8 mouse cellular contexts compared by ENCODE assay signal in the genomic region with DNA sequence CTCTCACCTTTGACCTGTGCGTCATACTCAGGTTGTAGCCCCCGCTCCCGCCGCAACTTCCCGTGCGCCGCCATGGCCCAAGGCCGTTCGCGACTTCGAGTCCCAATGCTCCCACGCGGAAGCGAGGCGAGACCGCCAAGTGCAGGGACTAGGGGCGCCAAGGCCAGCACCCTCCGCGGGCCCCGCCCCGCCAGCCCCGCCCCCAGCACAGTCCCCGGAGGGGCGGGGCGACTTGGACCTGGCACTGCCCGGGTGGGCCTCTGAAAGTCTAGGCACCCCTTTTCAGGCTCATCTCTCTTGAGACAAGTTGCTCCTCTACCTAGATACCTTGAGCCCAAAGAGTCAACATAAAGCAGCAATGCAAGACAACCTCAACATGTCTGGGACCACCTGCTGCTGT. TPM values are rescaled to one million over a fixed set of nuclear protein-coding genes. Genes with fewer than 3 reads are reported as not detected.
DNase-seq lines count a peak whose midpoint lies in the region; ATAC-seq and TF ChIP-seq lines count a peak whose summit lies in the region.

No protein-coding gene starts in this region.

- peak overlapping the region; percentile 22 for H3K4me3 ChIP-seq in heart, embryonic 12.5 days
- H3K4me3 ChIP-seq in embryonic facial prominence, embryonic 12.5 days = no peak overlapping the region
- H3K4me3 ChIP-seq in intestine, embryonic 15.5 days (replicated peaks) = no peak overlapping the region
- peak overlapping the region; percentile 19 for H3K4me3 ChIP-seq in stomach, embryonic 15.5 days (replicated peaks)
- no peak overlapping the region for H3K4me3 ChIP-seq in layer of hippocampus, adult 2 months

- no peaks in the 10 kb centered on the region for H3K9me3 ChIP-seq in heart, embryonic 12.5 days (replicated peaks)
- H3K9me3 ChIP-seq in embryonic facial prominence, embryonic 12.5 days = no peaks in the 10 kb centered on the region
- no peaks in the 10 kb centered on the region for H3K9me3 ChIP-seq in intestine, embryonic 15.5 days
- no peaks in the 10 kb centered on the region for H3K9me3 ChIP-seq in stomach, embryonic 15.5 days

- WGBS in heart, embryonic 12.5 days = 16% methylated on average over 23 of the region's 26 CpGs
- WGBS in embryonic facial prominence, embryonic 12.5 days = 20% methylated on average over 23 of the region's 26 CpGs
- WGBS in intestine, embryonic 15.5 days = 39% methylated on average over 24 of the region's 26 CpGs
- WGBS in stomach, embryonic 15.5 days = 21% methylated on average over 25 of the region's 26 CpGs

- peak overlapping the region; percentile 61 for H3K4me2 ChIP-seq in heart, embryonic 12.5 days
- H3K4me2 ChIP-seq in embryonic facial prominence, embryonic 12.5 days (replicated peaks) = peak overlapping the region; percentile 30
- peak overlapping the region; percentile 54 for H3K4me2 ChIP-seq in intestine, embryonic 15.5 days (replicated peaks)
- peak overlapping the region; percentile 50 for H3K4me2 ChIP-seq in stomach, embryonic 15.5 days

- no peak overlapping the region for H3K9ac ChIP-seq in heart, embryonic 12.5 days
- H3K9ac ChIP-seq in embryonic facial prominence, embryonic 12.5 days = no peak overlapping the region
- no peak overlapping the region; the same call in 1 of the 2 replicates for H3K9ac ChIP-seq in intestine, embryonic 15.5 days
- no peak overlapping the region for H3K9ac ChIP-seq in stomach, embryonic 15.5 days

- H3K27ac ChIP-seq in heart, embryonic 12.5 days (ENCODE audit: poor library complexity, severe bottlenecking) = no peak overlapping the region
- no peak overlapping the region for H3K27ac ChIP-seq in embryonic facial prominence, embryonic 12.5 days
- H3K27ac ChIP-seq in intestine, embryonic 15.5 days = no peak overlapping the region
- H3K27ac ChIP-seq in stomach, embryonic 15.5 days = no peak overlapping the region
- H3K27ac ChIP-seq in layer of hippocampus, adult 2 months = no peak overlapping the region

- no peak for TF ChIP-seq CTCF in layer of hippocampus, adult 2 months (conservative IDR thresholded peaks at IDR 0.05)

- H3K4me1 ChIP-seq in heart, embryonic 12.5 days (replicated peaks) = 0 out of 2 replicates have a peak, but pooled peaks cover 2% of the 10 kb centered on the region
- no peaks in the 10 kb centered on the region for H3K4me1 ChIP-seq in embryonic facial prominence, embryonic 12.5 days
- H3K4me1 ChIP-seq in intestine, embryonic 15.5 days (replicated peaks) = no peaks in the 10 kb centered on the region
- H3K4me1 ChIP-seq in stomach, embryonic 15.5 days = no peaks in the 10 kb centered on the region

- no peak for DNase-seq in heart, adult 9 months (ENCODE audit: low spot score in 2 of 2)
- peak; percentile 51 to 56 for DNase-seq in lung, postnatal 4 days
- no peak for DNase-seq in layer of hippocampus, adult 2 months (ENCODE audit: low spot score in 2 of 2)
- DNase-seq in cerebellum, adult 18-20 months = no peak

- H3K27me3 ChIP-seq in heart, embryonic 12.5 days (replicated peaks) = 0 out of 2 replicates have a peak, but pooled peaks cover 10% of the 10 kb centered on the region
- 0 out of 2 replicates have a peak, but pooled peaks cover 5% of the 10 kb centered on the region for H3K27me3 ChIP-seq in embryonic facial prominence, embryonic 12.5 days
- no peaks in the 10 kb centered on the region for H3K27me3 ChIP-seq in intestine, embryonic 15.5 days (replicated peaks)
- no peaks in the 10 kb centered on the region for H3K27me3 ChIP-seq in stomach, embryonic 15.5 days (replicated peaks)

- no peaks in the 10 kb centered on the region for H3K36me3 ChIP-seq in heart, embryonic 12.5 days
- no peaks in the 10 kb centered on the region for H3K36me3 ChIP-seq in embryonic facial prominence, embryonic 12.5 days
- no peaks in the 10 kb centered on the region for H3K36me3 ChIP-seq in intestine, embryonic 15.5 days
- no peaks in the 10 kb centered on the region for H3K36me3 ChIP-seq in stomach, embryonic 15.5 days

- ATAC-seq in heart, embryonic 12.5 days (ENCODE audit: insufficient number of reproducible peaks, low FRiP score) = peak; percentile 68; the same call in 1 of the 2 replicates
- ATAC-seq in embryonic facial prominence, embryonic 12.5 days (ENCODE audit: insufficient number of reproducible peaks, insufficient read depth, low FRiP score, low TSS enrichment) = no peak
- no peak for ATAC-seq in intestine, embryonic 15.5 days
- ATAC-seq in stomach, embryonic 15.5 days (ENCODE audit: insufficient read depth, low FRiP score, low read depth) = peak; percentile 11; the same call in 1 of the 2 replicates

RNA-seq across cellular contexts. Expression of a gene that starts 10.5 kb away (rescaled TPM):
- polyA plus RNA-seq in heart, embryonic 12.5 days (2016; fragmentation: Nextera tagmentation; extraction: Ambion mirVana) = 1.4 and 1.9 TPM in 2 replicates
- 2.7 and 3.0 TPM in 2 replicates for polyA plus RNA-seq in embryonic facial prominence, embryonic 12.5 days (2016; fragmentation: Nextera tagmentation; extraction: Ambion mirVana)
- polyA plus RNA-seq in intestine, embryonic 15.5 days (2015; fragmentation: Nextera tagmentation; extraction: Ambion mirVana) = 3.7 and 4.1 TPM in 2 replicates
- 4.5 and 5.7 TPM in 2 replicates for polyA plus RNA-seq in stomach, embryonic 15.5 days (2015; fragmentation: Nextera tagmentation; extraction: Ambion mirVana)
- total RNA-seq in layer of hippocampus, adult 2 months (2021) = 1 to 10 TPM; 5.3 to 7.2 TPM

RNA-seq across cellular contexts. Expression of a gene that starts 10.6 kb away (rescaled TPM):
- 77.6 and 87.2 TPM in 2 replicates for polyA plus RNA-seq in heart, embryonic 12.5 days (2016; fragmentation: Nextera tagmentation; extraction: Ambion mirVana)
- 136 and 147 TPM in 2 replicates for polyA plus RNA-seq in embryonic facial prominence, embryonic 12.5 days (2016; fragmentation: Nextera tagmentation; extraction: Ambion mirVana)
- 163 and 169 TPM in 2 replicates for polyA plus RNA-seq in intestine, embryonic 15.5 days (2015; fragmentation: Nextera tagmentation; extraction: Ambion mirVana)
- polyA plus RNA-seq in stomach, embryonic 15.5 days (2015; fragmentation: Nextera tagmentation; extraction: Ambion mirVana) = 144 and 156 TPM in 2 replicates
- 10 to 100 TPM; 68.0 to 72.0 TPM for total RNA-seq in layer of hippocampus, adult 2 months (2021)

RNA-seq across cellular contexts. Expression of a gene that starts 15.3 kb away (rescaled TPM):
- 0.58 and 0.73 TPM in 2 replicates for polyA plus RNA-seq in heart, embryonic 12.5 days (2016; fragmentation: Nextera tagmentation; extraction: Ambion mirVana)
- 5.9 and 7.2 TPM in 2 replicates for polyA plus RNA-seq in embryonic facial prominence, embryonic 12.5 days (2016; fragmentation: Nextera tagmentation; extraction: Ambion mirVana)
- 9.0 and 9.4 TPM in 2 replicates for polyA plus RNA-seq in intestine, embryonic 15.5 days (2015; fragmentation: Nextera tagmentation; extraction: Ambion mirVana)
- polyA plus RNA-seq in stomach, embryonic 15.5 days (2015; fragmentation: Nextera tagmentation; extraction: Ambion mirVana) = 8.2 and 9.3 TPM in 2 replicates
- total RNA-seq in layer of hippocampus, adult 2 months (2021) = 100 to 1,000 TPM; 118 to 139 TPM

RNA-seq across cellular contexts. Expression of a gene that starts 19.3 kb away (rescaled TPM):
- not detected in 2 replicates for polyA plus RNA-seq in heart, embryonic 12.5 days (2016; fragmentation: Nextera tagmentation; extraction: Ambion mirVana)
- polyA plus RNA-seq in embryonic facial prominence, embryonic 12.5 days (2016; fragmentation: Nextera tagmentation; extraction: Ambion mirVana) = 0.10 and 0.14 TPM in 2 replicates
- polyA plus RNA-seq in intestine, embryonic 15.5 days (2015; fragmentation: Nextera tagmentation; extraction: Ambion mirVana) = 0.05 and 0.25 TPM in 2 replicates
- polyA plus RNA-seq in stomach, embryonic 15.5 days (2015; fragmentation: Nextera tagmentation; extraction: Ambion mirVana) = 0.21 and 0.22 TPM in 2 replicates
- not detected for total RNA-seq in layer of hippocampus, adult 2 months (2021)

RNA-seq across cellular contexts. Expression of a gene that starts 19.5 kb away (rescaled TPM):
- polyA plus RNA-seq in heart, embryonic 12.5 days (2016; fragmentation: Nextera tagmentation; extraction: Ambion mirVana) = 50.2 and 50.8 TPM in 2 replicates
- 19.7 and 24.7 TPM in 2 replicates for polyA plus RNA-seq in embryonic facial prominence, embryonic 12.5 days (2016; fragmentation: Nextera tagmentation; extraction: Ambion mirVana)
- 154 and 197 TPM in 2 replicates for polyA plus RNA-seq in intestine, embryonic 15.5 days (2015; fragmentation: Nextera tagmentation; extraction: Ambion mirVana)
- polyA plus RNA-seq in stomach, embryonic 15.5 days (2015; fragmentation: Nextera tagmentation; extraction: Ambion mirVana) = 49.5 and 55.0 TPM in 2 replicates
- total RNA-seq in layer of hippocampus, adult 2 months (2021) = 1 to 10 TPM; 4.5 to 6.2 TPM

Comparison
In these comparisons a context has a peak if more than half of its experiments do, and no peak if none do; other contexts are left out.
1. ATAC-seq: peak in heart, embryonic 12.5 days (single experiment) and stomach, embryonic 15.5 days (single experiment); none in embryonic facial prominence, embryonic 12.5 days (single experiment) and intestine, embryonic 15.5 days (single experiment).
2. H3K4me3 ChIP-seq: peak in heart, embryonic 12.5 days (single experiment) and stomach, embryonic 15.5 days (single experiment); none in embryonic facial prominence, embryonic 12.5 days (single experiment), intestine, embryonic 15.5 days (single experiment) and layer of hippocampus, adult 2 months (single experiment).
3. DNase-seq: peak in lung, postnatal 4 days (2 of 2); none in heart, adult 9 months (0 of 2), layer of hippocampus, adult 2 months (0 of 2) and cerebellum, adult 18-20 months (0 of 2).
4. Peak in every context shown above with its lines, with median percentiles within 50 percentile points of each other: H3K4me2 ChIP-seq.